Mouse (Mus musculus): ENCODE results near the gene Pecam1. TPM values are rescaled to one million over a fixed set of nuclear protein-coding genes. Genes with fewer than 3 reads are reported as not detected.
A peak's percentile ranks its signal among the peaks of the same experiment; 100 is the strongest.

Pecam1 gene
- polyA plus RNA-seq, 1 experiment from 2014 or later, result 172 TPM

DNA sequence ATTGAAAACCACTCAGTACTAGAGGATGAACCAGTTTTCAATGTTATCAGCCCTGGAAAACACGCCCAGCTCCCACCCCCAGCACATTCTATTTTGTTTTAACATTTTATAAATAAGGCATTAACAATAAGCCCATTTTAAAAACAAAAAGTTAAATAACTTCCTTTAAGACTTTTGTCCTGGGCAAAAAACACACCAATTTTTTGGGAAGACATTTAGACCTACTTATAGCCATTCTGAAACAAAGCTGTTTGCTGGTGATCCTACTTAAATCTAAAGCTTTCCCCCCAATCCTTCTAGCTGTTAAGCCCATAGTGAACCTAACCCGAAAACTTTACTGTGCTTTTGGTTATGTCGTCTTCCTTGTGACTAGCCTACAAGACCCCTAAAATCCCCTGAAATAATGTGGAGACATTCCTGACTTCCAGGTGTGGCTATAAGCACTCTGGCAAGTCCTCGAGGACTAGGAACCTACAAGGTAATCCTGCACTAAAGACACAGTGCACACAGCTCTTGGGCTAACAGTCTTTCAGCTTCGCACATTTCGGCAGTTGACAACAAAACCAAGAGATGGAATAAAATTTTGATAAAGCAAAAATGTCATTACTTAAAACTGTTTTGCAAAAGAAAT lies 30.3 kb upstream of the Pecam1 start:
- TF ChIP-seq EP300 (IDR thresholded peaks at IDR 0.05) (no peak), CTCF (IDR thresholded peaks at IDR 0.05) (no peak)
- DNase-seq (ENCODE audit: low spot score) (no peak), ATAC-seq (no peak)
- Histone ChIP-seq H3K4me3 (ENCODE audit: low read depth, low read length) (no peak overlapping the region), H3K9me3 (ENCODE audit: low read length) (no peaks in the 10 kb centered on the region), H3K4me2 (replicated peaks; ENCODE audit: low read depth, low read length) (no peak overlapping the region), H3K9ac (replicated peaks; ENCODE audit: low read depth) (no peak overlapping the region), H3K36me3 (ENCODE audit: insufficient read depth, low read length) (peaks cover 35% of the 10 kb centered on the region; the same call in 1 of the 2 replicates), H3K27ac (ENCODE audit: low read length) (no peak overlapping the region), H3K4me1 (ENCODE audit: insufficient read depth, low read depth, low read length) (peaks cover 7% of the 10 kb centered on the region; the same call in 1 of the 2 replicates), H3K27me3 (replicated peaks; ENCODE audit: insufficient read depth, low read length) (no peaks in the 10 kb centered on the region)
- WGBS, result 77% methylated on average over 6 of the region's 6 CpGs

DNA sequence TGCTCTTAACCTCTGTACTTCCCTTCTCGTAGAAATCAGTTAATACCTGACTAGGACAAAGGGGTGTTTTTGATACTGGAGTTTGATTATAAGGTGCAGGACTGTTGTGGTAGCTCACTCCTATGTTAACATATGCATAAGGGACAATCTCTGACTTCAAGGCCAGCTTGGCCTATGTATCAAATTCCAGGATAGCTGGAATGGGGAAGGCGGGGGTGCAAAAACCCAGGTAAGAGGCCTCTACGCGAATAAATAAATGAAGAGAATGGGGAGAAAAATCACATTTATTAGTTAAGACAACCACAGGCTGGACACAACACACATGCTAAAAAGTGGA lies 29.6 kb upstream of the Pecam1 start:
- Histone ChIP-seq H3K4me2 (replicated peaks; ENCODE audit: low read depth, low read length) (peak overlapping the region; percentile 91; the same call in 1 of the 2 replicates), H3K4me3 (ENCODE audit: low read depth, low read length) (peak overlapping the region; percentile 68; the same call in 1 of the 2 replicates), H3K4me1 (ENCODE audit: insufficient read depth, low read depth, low read length) (peaks cover 7% of the 10 kb centered on the region; the same call in 1 of the 2 replicates), H3K27me3 (replicated peaks; ENCODE audit: insufficient read depth, low read length) (no peaks in the 10 kb centered on the region), H3K27ac (ENCODE audit: low read length) (peak overlapping the region; percentile 95), H3K9ac (replicated peaks; ENCODE audit: low read depth) (peak overlapping the region; percentile 75; the same call in 1 of the 2 replicates), H3K9me3 (ENCODE audit: low read length) (no peaks in the 10 kb centered on the region), H3K36me3 (ENCODE audit: insufficient read depth, low read length) (peaks cover 30% of the 10 kb centered on the region; the same call in 1 of the 2 replicates)
- ATAC-seq, result no peak; the same call in 1 of the 2 replicates
- 62% methylated on average over 4 of the region's 4 CpGs for WGBS
- no peak for DNase-seq (ENCODE audit: low spot score)
- no peak for TF ChIP-seq EP300 (IDR thresholded peaks at IDR 0.05)
- TF ChIP-seq CTCF (IDR thresholded peaks at IDR 0.05), result no peak

DNA sequence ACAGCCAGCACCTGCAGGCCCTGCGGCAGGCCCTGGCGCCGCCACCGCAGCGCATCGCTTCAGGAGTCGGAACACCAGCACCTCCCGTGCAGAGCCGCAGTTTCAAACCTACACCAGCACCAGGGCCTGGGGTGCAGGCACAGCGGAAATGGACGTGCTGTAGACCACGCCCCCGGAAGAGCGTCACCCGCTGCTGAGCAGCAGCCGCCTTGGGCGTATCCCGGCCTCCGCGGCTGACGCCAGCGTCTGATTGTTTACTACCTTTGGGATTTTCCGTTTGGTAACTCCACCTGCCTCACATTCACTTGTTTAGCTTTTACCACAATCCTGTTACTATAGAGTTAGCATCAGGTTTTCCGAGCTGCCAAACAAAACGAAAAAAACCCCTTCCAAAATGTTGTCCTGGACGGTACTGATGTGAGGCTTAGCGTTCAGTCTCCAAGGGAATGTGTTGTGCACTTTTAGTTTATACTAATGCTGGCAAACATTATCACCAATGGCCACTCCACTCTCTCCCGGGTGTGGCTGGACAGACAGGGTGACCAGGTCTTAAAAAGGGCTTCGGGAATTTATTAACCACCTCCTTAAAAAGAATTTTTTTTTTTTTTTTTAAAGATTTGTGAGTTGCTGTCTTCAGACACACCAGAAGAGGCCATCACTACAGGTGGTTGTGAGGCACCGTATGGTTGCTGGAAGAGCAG lies 29.1 kb upstream of the Pecam1 start, which contains the start of gene Polg2:
Gene Polg2, minus strand, starts transcription at position 150 of the 701 bp plus-strand sequence.
- peaks cover 33% of the 10 kb centered on the region; the same call in 1 of the 2 replicates for H3K36me3 ChIP-seq (ENCODE audit: insufficient read depth, low read length)
- H3K9me3 ChIP-seq (ENCODE audit: low read length), result no peaks in the 10 kb centered on the region
- H3K4me3 ChIP-seq (ENCODE audit: low read depth, low read length), result peak within 1 kb of the TSS; percentile 68
- peaks cover 7% of the 10 kb centered on the region; the same call in 1 of the 2 replicates for H3K4me1 ChIP-seq (ENCODE audit: insufficient read depth, low read depth, low read length)
- H3K4me2 ChIP-seq (replicated peaks; ENCODE audit: low read depth, low read length), result peak within 1 kb of the TSS; percentile 91
- ATAC-seq (peak; percentile 98), DNase-seq (ENCODE audit: low spot score) (peak; percentile 98)
- peak within 1 kb of the TSS; percentile 95 for H3K27ac ChIP-seq (ENCODE audit: low read length)
- 1% methylated on average over 30 of the region's 30 CpGs for WGBS
- TF ChIP-seq CTCF (IDR thresholded peaks at IDR 0.05), result peak; percentile 4; the same call in 1 of the 2 replicates
- TF ChIP-seq EP300 (IDR thresholded peaks at IDR 0.05), result peak; percentile 67; the same call in 1 of the 2 replicates
- H3K27me3 ChIP-seq (replicated peaks; ENCODE audit: insufficient read depth, low read length), result no peaks in the 10 kb centered on the region
- H3K9ac ChIP-seq (replicated peaks; ENCODE audit: low read depth), result peak within 1 kb of the TSS; percentile 75

DNA sequence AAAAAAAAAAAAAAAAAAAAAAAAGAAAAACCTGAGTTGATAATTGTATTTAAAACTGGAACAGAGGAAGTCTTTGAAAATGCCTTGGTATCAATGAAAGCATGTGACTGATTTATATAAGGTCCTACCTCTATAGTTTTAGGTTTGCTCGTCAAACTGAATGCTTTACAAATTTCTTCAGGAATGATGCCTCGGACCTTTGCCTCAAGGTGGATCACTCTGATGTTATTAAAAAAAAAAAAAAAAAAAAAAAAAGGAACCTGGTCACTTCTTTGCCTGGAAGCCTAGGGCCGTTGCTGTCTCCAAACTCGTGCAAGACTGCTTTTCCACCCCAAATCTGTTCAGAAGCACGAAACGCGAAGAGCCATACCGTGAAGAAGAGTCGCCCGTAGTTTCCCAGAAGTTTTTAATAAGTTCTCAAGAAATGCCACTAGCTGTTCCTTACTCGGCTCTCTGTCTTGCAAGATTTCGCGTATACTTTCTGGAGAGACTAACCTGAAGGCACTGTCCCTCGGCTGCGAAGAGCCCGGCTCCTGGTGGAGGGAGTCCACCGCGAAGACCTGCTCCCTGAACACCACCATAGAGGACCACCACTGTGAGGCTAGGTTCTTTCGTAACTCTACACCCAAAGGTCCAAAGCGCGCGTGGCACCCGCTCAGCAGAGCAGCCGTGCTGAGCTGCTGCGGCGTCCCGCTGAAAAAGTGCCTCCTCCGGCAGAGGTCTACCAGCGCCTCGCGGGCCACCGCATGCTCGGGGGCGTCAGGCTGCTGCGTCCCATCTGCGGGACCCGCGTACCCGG lies 28.4 kb upstream of the Pecam1 start:
- WGBS, result 2% methylated on average over 38 of the region's 39 CpGs
- peak overlapping the region; percentile 91 for H3K4me2 ChIP-seq (replicated peaks; ENCODE audit: low read depth, low read length)
- H3K27me3 ChIP-seq (replicated peaks; ENCODE audit: insufficient read depth, low read length), result no peaks in the 10 kb centered on the region
- DNase-seq (ENCODE audit: low spot score) (peak; percentile 48), ATAC-seq (peak; percentile 67)
- H3K4me1 ChIP-seq (ENCODE audit: insufficient read depth, low read depth, low read length), result peaks cover 7% of the 10 kb centered on the region; the same call in 1 of the 2 replicates
- peak overlapping the region; percentile 68 for H3K4me3 ChIP-seq (ENCODE audit: low read depth, low read length)
- H3K36me3 ChIP-seq (ENCODE audit: insufficient read depth, low read length), result peaks cover 32% of the 10 kb centered on the region; the same call in 1 of the 2 replicates
- TF ChIP-seq EP300 (IDR thresholded peaks at IDR 0.05) (no peak), CTCF (IDR thresholded peaks at IDR 0.05) (no peak; the same call in 1 of the 2 replicates)
- peak overlapping the region; percentile 75 for H3K9ac ChIP-seq (replicated peaks; ENCODE audit: low read depth)
- no peaks in the 10 kb centered on the region for H3K9me3 ChIP-seq (ENCODE audit: low read length)
- H3K27ac ChIP-seq (ENCODE audit: low read length), result peak overlapping the region; percentile 95

DNA sequence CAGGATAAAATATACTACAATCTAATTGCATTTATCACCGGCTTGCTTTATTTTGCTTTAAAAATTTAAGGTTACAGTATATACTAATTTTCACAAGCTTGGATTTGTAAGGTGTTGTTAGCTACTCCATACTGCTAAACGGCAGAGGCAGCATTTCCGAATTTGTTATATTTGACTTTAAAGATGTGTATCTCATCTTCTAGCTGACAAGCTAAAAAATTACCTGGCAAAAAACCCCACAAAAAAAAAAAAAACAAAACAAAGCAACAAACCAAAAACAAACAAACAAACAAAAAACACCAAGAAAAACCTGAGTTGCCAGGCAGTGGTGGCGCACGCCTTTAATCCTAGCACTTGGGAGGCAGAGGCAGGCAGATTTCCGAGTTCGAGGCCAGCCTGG lies 27.7 kb upstream of the Pecam1 start:
- TF ChIP-seq CTCF (IDR thresholded peaks at IDR 0.05), result no peak
- TF ChIP-seq EP300 (IDR thresholded peaks at IDR 0.05), result no peak
- Histone ChIP-seq H3K9ac (replicated peaks; ENCODE audit: low read depth) (no peak overlapping the region), H3K4me3 (ENCODE audit: low read depth, low read length) (peak overlapping the region; percentile 68; the same call in 1 of the 2 replicates), H3K9me3 (ENCODE audit: low read length) (no peaks in the 10 kb centered on the region), H3K27ac (ENCODE audit: low read length) (no peak overlapping the region), H3K36me3 (ENCODE audit: insufficient read depth, low read length) (peaks cover 27% of the 10 kb centered on the region; the same call in 1 of the 2 replicates), H3K4me2 (replicated peaks; ENCODE audit: low read depth, low read length) (peak overlapping the region; percentile 9; the same call in 1 of the 2 replicates), H3K27me3 (replicated peaks; ENCODE audit: insufficient read depth, low read length) (no peaks in the 10 kb centered on the region), H3K4me1 (ENCODE audit: insufficient read depth, low read depth, low read length) (peaks cover 7% of the 10 kb centered on the region; the same call in 1 of the 2 replicates)
- DNase-seq (ENCODE audit: low spot score), result no peak
- ATAC-seq, result no peak
- 85% methylated on average over 7 of the region's 7 CpGs for WGBS

All from lung, postnatal 0 days (tissue).